Mouse (Mus musculus): ENCODE results near the gene Tada1. TPM values are rescaled to one million over a fixed set of nuclear protein-coding genes. Genes with fewer than 3 reads are reported as not detected.

The Tada1 gene
- polyA plus RNA-seq, 1 experiment from 2014 or later, result 99.7 TPM

DNA sequence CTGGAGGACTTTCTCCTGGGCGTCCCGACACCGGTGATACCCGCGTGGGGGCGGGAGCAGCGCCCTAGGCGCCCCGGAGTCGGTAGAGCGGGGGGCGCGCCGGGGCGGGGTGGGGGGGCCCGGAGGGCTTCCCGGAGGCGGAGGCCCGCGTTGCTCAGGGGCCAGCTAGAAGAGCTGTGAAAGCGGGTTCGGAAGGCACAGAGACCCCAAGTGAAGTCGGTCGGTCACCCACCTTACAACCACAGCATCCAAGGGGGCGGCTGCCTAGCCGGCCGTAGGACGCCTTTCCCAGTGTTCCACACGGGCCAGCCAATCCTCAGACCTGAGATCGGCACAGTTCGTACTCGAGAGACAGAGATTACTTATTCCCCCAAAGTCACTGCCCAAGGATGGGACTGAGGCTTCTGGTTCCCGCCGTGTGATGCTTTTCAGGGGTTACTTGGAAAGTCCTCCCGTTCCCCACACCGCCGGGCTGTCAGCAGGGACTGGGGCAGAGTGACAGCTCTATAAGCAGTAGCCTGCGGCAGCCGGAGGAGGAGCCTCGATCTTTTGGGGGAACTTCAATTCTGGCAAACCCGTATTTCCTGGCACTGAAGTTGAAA lies 834 bp downstream of the Tada1 start:
- Histone ChIP-seq H3K9ac (replicated peaks; ENCODE audit: low read length) (peak overlapping the region; percentile 96), H3K4me3 (replicated peaks; ENCODE audit: low read depth, low read length) (peak overlapping the region; percentile 96), H3K27me3 (ENCODE audit: control insufficient read depth, insufficient read depth, low read length) (no peaks in the 10 kb centered on the region), H3K27ac (replicated peaks; ENCODE audit: low read depth, low read length) (peak overlapping the region; percentile 92), H3K4me2 (ENCODE audit: low read length) (peak overlapping the region; percentile 54), H3K4me1 (ENCODE audit: control insufficient read depth, insufficient read depth, low read length) (peaks cover 16% of the 10 kb centered on the region), H3K36me3 (ENCODE audit: control insufficient read depth, insufficient read depth, low read length) (peaks cover 26% of the 10 kb centered on the region), H3K9me3 (ENCODE audit: control insufficient read depth, low read length) (no peaks in the 10 kb centered on the region)
- peak; percentile 41 for ATAC-seq (ENCODE audit: low FRiP score, low TSS enrichment)
- peak; percentile 82 for DNase-seq
- under 1% methylated on average over 39 of the region's 41 CpGs for WGBS

DNA sequence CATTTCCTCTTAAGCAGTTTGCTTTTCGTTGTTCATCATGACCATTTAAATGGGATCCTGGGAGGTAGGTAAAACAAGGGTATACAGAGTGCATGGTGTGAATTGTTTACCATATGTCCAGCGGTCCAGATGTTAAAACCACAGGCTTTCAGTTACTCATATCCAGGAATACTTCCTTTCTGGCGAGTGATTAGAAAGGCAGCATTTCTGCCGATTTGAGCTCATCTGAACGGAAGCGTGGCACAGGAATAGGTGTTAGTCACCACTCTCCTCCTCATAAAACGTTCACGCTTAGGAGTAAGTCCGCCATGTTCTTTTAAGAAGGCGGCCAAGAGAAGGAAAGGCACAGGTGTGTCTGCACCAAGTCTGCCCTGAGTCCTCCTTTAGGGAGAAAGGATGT lies 2.4 kb downstream of the Tada1 start:
- H3K27me3 ChIP-seq (ENCODE audit: control insufficient read depth, insufficient read depth, low read length), result no peaks in the 10 kb centered on the region
- no peak overlapping the region for H3K4me3 ChIP-seq (replicated peaks; ENCODE audit: low read depth, low read length)
- H3K9ac ChIP-seq (replicated peaks; ENCODE audit: low read length), result no peak overlapping the region
- no peak for ATAC-seq (ENCODE audit: low FRiP score, low TSS enrichment)
- no peak overlapping the region for H3K27ac ChIP-seq (replicated peaks; ENCODE audit: low read depth, low read length)
- H3K4me2 ChIP-seq (ENCODE audit: low read length), result peak overlapping the region; percentile 54; the same call in 1 of the 2 replicates
- H3K9me3 ChIP-seq (ENCODE audit: control insufficient read depth, low read length), result no peaks in the 10 kb centered on the region
- H3K4me1 ChIP-seq (ENCODE audit: control insufficient read depth, insufficient read depth, low read length), result peaks cover 16% of the 10 kb centered on the region
- DNase-seq, result no peak
- peaks cover 42% of the 10 kb centered on the region for H3K36me3 ChIP-seq (ENCODE audit: control insufficient read depth, insufficient read depth, low read length)
- 92% methylated on average over 10 of the region's 10 CpGs for WGBS

DNA sequence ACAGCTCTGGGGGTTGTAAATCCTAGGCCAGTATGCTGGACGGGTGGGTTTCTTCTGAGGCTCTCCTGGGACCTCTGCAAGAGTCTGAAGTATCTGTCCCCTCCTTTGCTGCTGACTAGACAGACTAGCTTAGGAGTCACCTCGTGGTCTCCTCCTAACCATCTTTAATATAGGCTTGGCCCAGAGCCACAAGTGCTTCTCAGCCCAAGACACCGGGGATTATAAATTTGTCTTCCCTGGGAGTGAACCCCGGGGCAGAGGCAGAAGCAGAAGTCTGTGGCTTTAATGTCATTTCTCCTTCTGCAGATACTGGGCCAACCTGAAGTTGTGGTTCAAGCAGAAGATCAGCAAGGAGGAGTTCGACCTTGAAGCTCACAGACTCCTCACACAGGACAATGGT lies 2.9 kb downstream of the Tada1 start:
- no peak for ATAC-seq (ENCODE audit: low FRiP score, low TSS enrichment)
- no peak overlapping the region for H3K9ac ChIP-seq (replicated peaks; ENCODE audit: low read length)
- peaks cover 16% of the 10 kb centered on the region for H3K4me1 ChIP-seq (ENCODE audit: control insufficient read depth, insufficient read depth, low read length)
- no peaks in the 10 kb centered on the region for H3K27me3 ChIP-seq (ENCODE audit: control insufficient read depth, insufficient read depth, low read length)
- no peaks in the 10 kb centered on the region for H3K9me3 ChIP-seq (ENCODE audit: control insufficient read depth, low read length)
- 80% methylated on average over 5 of the region's 5 CpGs for WGBS
- no peak for DNase-seq
- H3K4me3 ChIP-seq (replicated peaks; ENCODE audit: low read depth, low read length), result no peak overlapping the region
- H3K36me3 ChIP-seq (ENCODE audit: control insufficient read depth, insufficient read depth, low read length), result peaks cover 47% of the 10 kb centered on the region
- H3K4me2 ChIP-seq (ENCODE audit: low read length), result no peak overlapping the region
- no peak overlapping the region for H3K27ac ChIP-seq (replicated peaks; ENCODE audit: low read depth, low read length)

DNA sequence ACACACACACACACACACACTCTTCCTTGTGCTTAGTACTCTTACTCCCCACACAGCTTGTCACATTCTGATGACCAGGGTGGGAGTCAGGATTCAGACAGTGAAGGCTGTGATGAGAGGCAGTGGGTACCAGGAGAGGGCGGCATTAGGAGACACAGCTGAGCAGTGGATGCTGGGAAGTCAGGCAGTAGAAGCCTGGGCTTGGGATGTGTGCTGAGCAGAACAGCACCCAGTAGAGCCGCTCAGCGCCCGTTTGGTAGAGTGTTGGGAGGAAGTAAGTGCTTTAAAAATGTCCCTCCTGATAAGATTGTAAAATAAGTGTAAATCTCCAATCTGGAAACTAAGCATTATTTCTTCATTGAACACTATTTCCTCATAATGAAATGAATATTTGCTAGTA lies 3.7 kb downstream of the Tada1 start:
- DNase-seq, result no peak
- ATAC-seq (ENCODE audit: low FRiP score, low TSS enrichment), result no peak
- WGBS, result 84% methylated on average over 4 of the region's 4 CpGs
- peaks cover 16% of the 10 kb centered on the region for H3K4me1 ChIP-seq (ENCODE audit: control insufficient read depth, insufficient read depth, low read length)
- no peak overlapping the region for H3K27ac ChIP-seq (replicated peaks; ENCODE audit: low read depth, low read length)
- no peaks in the 10 kb centered on the region for H3K9me3 ChIP-seq (ENCODE audit: control insufficient read depth, low read length)
- no peak overlapping the region for H3K4me2 ChIP-seq (ENCODE audit: low read length)
- no peak overlapping the region for H3K9ac ChIP-seq (replicated peaks; ENCODE audit: low read length)
- no peaks in the 10 kb centered on the region for H3K27me3 ChIP-seq (ENCODE audit: control insufficient read depth, insufficient read depth, low read length)
- peaks cover 55% of the 10 kb centered on the region for H3K36me3 ChIP-seq (ENCODE audit: control insufficient read depth, insufficient read depth, low read length)
- no peak overlapping the region for H3K4me3 ChIP-seq (replicated peaks; ENCODE audit: low read depth, low read length)

DNA sequence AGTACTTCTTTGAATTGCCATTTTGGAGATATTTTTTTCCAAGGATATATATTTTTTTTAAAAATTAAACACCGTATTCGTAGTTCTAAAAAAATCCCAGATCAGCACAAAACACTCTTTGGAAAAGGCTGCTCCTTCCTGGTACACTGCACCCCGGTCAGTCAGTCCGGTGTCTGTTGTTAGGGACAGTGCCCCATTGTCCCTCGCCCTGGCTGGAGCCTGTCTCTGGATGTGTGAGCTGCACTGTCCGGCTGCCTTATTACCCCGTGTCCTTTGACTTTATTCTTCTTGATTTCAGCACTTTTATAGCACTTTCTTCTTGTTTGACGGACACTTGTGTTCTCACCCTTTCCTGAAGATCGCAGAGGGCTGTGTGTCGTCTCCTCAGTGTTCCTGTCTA lies 5.7 kb downstream of the Tada1 start:
- Histone ChIP-seq H3K9me3 (ENCODE audit: control insufficient read depth, low read length) (no peaks in the 10 kb centered on the region), H3K36me3 (ENCODE audit: control insufficient read depth, insufficient read depth, low read length) (peaks cover 75% of the 10 kb centered on the region), H3K9ac (replicated peaks; ENCODE audit: low read length) (no peak overlapping the region), H3K4me1 (ENCODE audit: control insufficient read depth, insufficient read depth, low read length) (peaks cover 16% of the 10 kb centered on the region), H3K27me3 (ENCODE audit: control insufficient read depth, insufficient read depth, low read length) (no peaks in the 10 kb centered on the region), H3K27ac (replicated peaks; ENCODE audit: low read depth, low read length) (no peak overlapping the region), H3K4me2 (ENCODE audit: low read length) (no peak overlapping the region), H3K4me3 (replicated peaks; ENCODE audit: low read depth, low read length) (no peak overlapping the region)
- WGBS, result 95% methylated on average over 10 of the region's 10 CpGs
- DNase-seq (no peak), ATAC-seq (ENCODE audit: low FRiP score, low TSS enrichment) (no peak)

DNA sequence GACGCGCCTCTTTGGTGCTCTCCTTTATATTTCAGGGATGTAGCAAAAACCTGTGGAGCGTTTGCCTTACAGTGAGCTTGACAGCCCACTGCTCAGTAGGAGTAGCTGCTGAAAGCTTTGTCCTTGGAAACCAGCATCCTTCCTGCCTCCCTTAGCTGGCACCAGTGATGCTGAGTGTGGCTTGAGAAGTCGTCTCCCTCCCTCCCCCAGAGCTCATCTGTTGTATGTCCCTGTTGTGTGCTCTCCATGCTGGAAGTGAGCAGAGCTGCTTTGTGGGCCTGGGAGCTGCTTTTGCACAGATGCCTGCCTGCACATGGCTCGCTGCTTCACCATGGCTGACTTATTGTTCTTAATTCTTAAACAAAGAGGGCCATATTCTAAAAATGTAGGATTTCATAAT lies 6.5 kb downstream of the Tada1 start:
- Histone ChIP-seq H3K4me1 (ENCODE audit: control insufficient read depth, insufficient read depth, low read length) (peaks cover 14% of the 10 kb centered on the region), H3K9ac (replicated peaks; ENCODE audit: low read length) (no peak overlapping the region), H3K36me3 (ENCODE audit: control insufficient read depth, insufficient read depth, low read length) (peaks cover 83% of the 10 kb centered on the region), H3K9me3 (ENCODE audit: control insufficient read depth, low read length) (no peaks in the 10 kb centered on the region), H3K27ac (replicated peaks; ENCODE audit: low read depth, low read length) (no peak overlapping the region), H3K4me3 (replicated peaks; ENCODE audit: low read depth, low read length) (no peak overlapping the region), H3K27me3 (ENCODE audit: control insufficient read depth, insufficient read depth, low read length) (no peaks in the 10 kb centered on the region), H3K4me2 (ENCODE audit: low read length) (no peak overlapping the region)
- ATAC-seq (ENCODE audit: low FRiP score, low TSS enrichment) (no peak), DNase-seq (no peak)
- WGBS, result 87% methylated on average over 5 of the region's 5 CpGs

DNA sequence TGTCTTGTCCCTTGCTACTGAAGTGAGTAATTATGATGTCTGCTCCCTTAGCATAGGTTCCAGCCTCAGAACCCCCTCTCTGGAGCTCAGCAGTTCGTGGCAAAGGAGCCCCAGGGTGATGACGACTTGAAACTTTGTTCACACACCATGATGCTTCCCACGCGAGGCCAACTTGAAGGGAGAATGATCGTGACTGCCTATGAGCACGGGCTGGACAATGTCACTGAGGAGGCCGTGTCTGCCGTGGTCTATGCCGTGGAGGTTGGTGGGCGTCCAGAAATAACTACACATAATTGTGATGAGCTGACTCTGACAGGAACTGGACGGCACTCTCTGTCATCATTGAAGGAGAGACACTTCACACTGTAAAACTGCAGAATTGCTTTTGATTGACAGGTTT lies 9.6 kb downstream of the Tada1 start:
- Histone ChIP-seq H3K9me3 (ENCODE audit: control insufficient read depth, low read length) (no peaks in the 10 kb centered on the region), H3K36me3 (ENCODE audit: control insufficient read depth, insufficient read depth, low read length) (peaks cover 99% of the 10 kb centered on the region), H3K4me2 (ENCODE audit: low read length) (no peak overlapping the region), H3K4me1 (ENCODE audit: control insufficient read depth, insufficient read depth, low read length) (no peaks in the 10 kb centered on the region), H3K27ac (replicated peaks; ENCODE audit: low read depth, low read length) (no peak overlapping the region), H3K27me3 (ENCODE audit: control insufficient read depth, insufficient read depth, low read length) (no peaks in the 10 kb centered on the region), H3K9ac (replicated peaks; ENCODE audit: low read length) (no peak overlapping the region), H3K4me3 (replicated peaks; ENCODE audit: low read depth, low read length) (no peak overlapping the region)
- no peak for ATAC-seq (ENCODE audit: low FRiP score, low TSS enrichment)
- WGBS, result 96% methylated on average over 11 of the region's 11 CpGs
- no peak for DNase-seq

DNA sequence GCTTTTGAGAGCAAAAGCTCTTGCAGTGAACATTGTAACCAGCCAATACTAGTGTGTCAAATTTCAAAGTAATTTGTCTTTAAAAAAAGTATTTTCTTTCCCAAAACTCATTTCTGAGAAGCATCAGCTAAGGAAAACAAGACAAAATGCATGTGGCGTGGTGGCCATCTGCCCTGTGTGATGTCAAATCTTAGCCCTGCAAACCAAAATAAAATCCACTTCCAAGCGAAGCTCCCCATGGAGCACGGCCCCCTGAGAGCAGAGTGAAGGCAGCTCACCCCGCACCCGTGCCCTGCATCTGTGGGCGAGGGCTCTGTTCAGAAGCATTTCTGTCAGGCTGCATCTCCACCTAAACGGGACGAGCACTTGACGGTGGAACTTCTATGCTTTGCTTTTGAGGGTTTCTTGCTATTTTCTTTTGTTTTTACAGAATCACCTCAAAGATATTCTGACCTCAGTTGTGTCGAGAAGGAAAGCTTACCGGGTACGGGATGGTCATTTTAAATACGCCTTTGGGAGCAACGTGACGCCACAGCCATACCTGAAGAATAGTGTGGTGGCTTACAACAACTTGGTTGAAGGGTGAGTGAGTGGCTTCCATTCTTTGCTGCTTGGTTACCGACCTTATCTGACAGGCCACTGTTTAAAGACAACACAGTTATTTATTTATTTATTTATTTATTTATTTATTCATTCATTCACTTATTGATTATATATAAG lies 10.7 kb downstream of the Tada1 start:
- Histone ChIP-seq H3K27ac (replicated peaks; ENCODE audit: low read depth, low read length) (no peak overlapping the region), H3K9me3 (ENCODE audit: control insufficient read depth, low read length) (no peaks in the 10 kb centered on the region), H3K36me3 (ENCODE audit: control insufficient read depth, insufficient read depth, low read length) (peaks cover 99% of the 10 kb centered on the region), H3K4me2 (ENCODE audit: low read length) (no peak overlapping the region), H3K9ac (replicated peaks; ENCODE audit: low read length) (no peak overlapping the region), H3K4me3 (replicated peaks; ENCODE audit: low read depth, low read length) (no peak overlapping the region), H3K4me1 (ENCODE audit: control insufficient read depth, insufficient read depth, low read length) (no peaks in the 10 kb centered on the region), H3K27me3 (ENCODE audit: control insufficient read depth, insufficient read depth, low read length) (no peaks in the 10 kb centered on the region)
- ATAC-seq (ENCODE audit: low FRiP score, low TSS enrichment) (no peak), DNase-seq (no peak)
- 96% methylated on average over 16 of the region's 16 CpGs for WGBS

DNA sequence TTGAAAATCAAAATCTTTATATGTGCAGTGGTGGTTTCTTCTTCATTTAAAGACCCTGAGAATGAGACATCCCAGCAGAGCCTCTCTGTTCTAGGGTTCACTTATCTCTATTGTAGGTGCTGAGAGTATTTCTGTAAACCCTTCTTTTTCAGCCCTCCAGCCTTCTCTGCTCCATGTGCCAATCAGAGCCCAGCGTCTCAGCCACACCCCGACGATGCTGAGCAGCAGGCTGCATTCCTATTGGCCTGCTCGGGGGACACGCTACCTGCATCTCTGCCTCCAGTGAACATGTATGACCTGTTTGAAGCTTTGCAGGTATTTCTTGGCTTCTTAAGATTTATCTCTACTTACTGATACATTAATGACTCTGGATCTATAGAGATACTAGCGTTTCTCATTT lies 12.8 kb downstream of the Tada1 start:
- Histone ChIP-seq H3K27ac (replicated peaks; ENCODE audit: low read depth, low read length) (no peak overlapping the region), H3K36me3 (ENCODE audit: control insufficient read depth, insufficient read depth, low read length) (peaks cover 99% of the 10 kb centered on the region), H3K9me3 (ENCODE audit: control insufficient read depth, low read length) (no peaks in the 10 kb centered on the region), H3K4me2 (ENCODE audit: low read length) (no peak overlapping the region), H3K4me3 (replicated peaks; ENCODE audit: low read depth, low read length) (no peak overlapping the region), H3K4me1 (ENCODE audit: control insufficient read depth, insufficient read depth, low read length) (no peaks in the 10 kb centered on the region), H3K27me3 (ENCODE audit: control insufficient read depth, insufficient read depth, low read length) (no peaks in the 10 kb centered on the region), H3K9ac (replicated peaks; ENCODE audit: low read length) (no peak overlapping the region)
- ATAC-seq (ENCODE audit: low FRiP score, low TSS enrichment) (no peak), DNase-seq (no peak)
- WGBS, result 95% methylated on average over 6 of the region's 6 CpGs

Data from midbrain, embryonic 14.5 days (tissue).